Mouse (Mus musculus): ENCODE data around the gene Tex33.

- TF ChIP-seq CTCF (IDR thresholded peaks at IDR 0.05; ENCODE audit: extremely low read depth, insufficient read length, insufficient replicate concordance, low read depth, low read length) (no peak), POLR2A (IDR thresholded peaks at IDR 0.05; ENCODE audit: low read depth, low read length) (no peak)
Observed at GRCm38 (mm10) chr15:78382115-78382514, 13.6 kb downstream of the Tex33 start.
